Mouse (Mus musculus): Measurements from ENCODE around the gene Zfp365.

Gene Zfp365

GRCm38 (mm10) chr10:67841596-67841995 is 70.9 kb downstream of the Zfp365 start:
- no peak for DNase-seq (ENCODE audit: low spot score)

GRCm38 (mm10) chr10:67840735-67841134 is 71.7 kb downstream of the Zfp365 start:
- DNase-seq (ENCODE audit: low spot score), result no peak

- DNase-seq (ENCODE audit: low spot score), result no peak
These were observed 73.3 kb downstream of the Zfp365 start for GRCm38 (mm10) chr10:67839156-67839555.

GRCm38 (mm10) chr10:67836426-67836825 is 76.0 kb downstream of the Zfp365 start:
- DNase-seq (ENCODE audit: low spot score), result no peak
